Mouse (Mus musculus): Measurements from ENCODE around the gene 4930404H24Rik.

4930404H24Rik gene

GRCm38 (mm10) chr2:153542936-153543668 lies 50.5 kb downstream of the 4930404H24Rik start:
- DNase-seq, result no peak
